Mouse (Mus musculus) CH12.LX (cell line): ENCODE measurements around the gene Scaf4. TPM values are rescaled to one million over a fixed set of nuclear protein-coding genes. Genes with fewer than 3 reads are reported as not detected.
"Not testable (repeated sequence)": the region's sequence is repeated elsewhere in the genome, so short reads cannot be mapped to it uniquely, and the experiment has no call there.

Experiments
- DNase-seq: peaks from one replicate; pipeline ENCODE4 v3.0.0-alpha.2; 2013; ENCODE audit errors: extremely low read depth
- H3K27ac ChIP-seq: 2 replicates; pipeline ENCODE4 v1.5.1; 2012; ENCODE audit warnings: low read depth, mild to moderate bottlenecking, control low read depth, moderate library complexity; ENCODE audit not compliant: insufficient read depth
- H3K27me3 ChIP-seq: replicated peaks from 2 replicates; pipeline ENCODE3; 2012; ENCODE audit warnings: inconsistent platforms
- H3K36me3 ChIP-seq, 2 experiments: replicated peaks in 1 of 2; 2 replicates each; pipeline versions ENCODE3 to v1.6.1; 2012; ENCODE audit warnings: inconsistent platforms in 1 of 2, low read length in 1 of 2, mild to moderate bottlenecking in 1 of 2, mixed read lengths in 1 of 2, moderate library complexity in 1 of 2; ENCODE audit not compliant: control insufficient read depth in 1 of 2, insufficient read depth in 1 of 2
- H3K4me1 ChIP-seq, 2 experiments: 2 replicates each; pipeline ENCODE4 v1.6.1; 2012; ENCODE audit warnings: inconsistent platforms in 1 of 2, moderate library complexity in 1 of 2; ENCODE audit not compliant: insufficient read depth in 2 of 2, control insufficient read depth in 1 of 2
- H3K4me2 ChIP-seq: 2 replicates; pipeline ENCODE4 v1.6.1; 2012; ENCODE audit warnings: low read depth, mild to moderate bottlenecking, control low read depth; ENCODE audit not compliant: poor library complexity, insufficient read depth, severe bottlenecking
- H3K4me3 ChIP-seq, 3 experiments: fragments of 150-350 bp in 1 of 3; sonication (generic) in 1 of 3; replicated peaks in 1 of 3; 2 replicates each; pipeline versions ENCODE3 to v1.5.1; 2011 to 2012; ENCODE audit warnings: low read depth in 2 of 3, low read length in 2 of 3, mild to moderate bottlenecking in 2 of 3, moderate library complexity in 2 of 3, control low read depth in 1 of 3, improper control_type of control experiment in 1 of 3, inconsistent platforms in 1 of 3, mixed read lengths in 1 of 3; ENCODE audit not compliant: poor library complexity in 1 of 3
- H3K79me2 ChIP-seq: replicated peaks from 2 replicates; pipeline ENCODE4 v1.6.1; 2012; ENCODE audit warnings: mild to moderate bottlenecking, moderate library complexity; ENCODE audit not compliant: control insufficient read depth, poor library complexity, insufficient read depth, severe bottlenecking; ENCODE audit errors: extremely low read depth
- H3K9ac ChIP-seq: 2 replicates; pipeline ENCODE4 v1.6.1; 2012; ENCODE audit warnings: low read depth, mild to moderate bottlenecking, control low read depth, moderate library complexity; ENCODE audit not compliant: insufficient read depth
- H3K9me3 ChIP-seq: replicated peaks from 2 replicates; pipeline ENCODE3; 2012; ENCODE audit warnings: low read length, inconsistent platforms, mixed read lengths
- CTCF ChIP-seq, 2 experiments: IDR thresholded peaks in 1 of 2; conservative IDR thresholded peaks in 1 of 2; 2 replicates each; pipeline ENCODE4 v1.5.1; 2011 to 2012; ENCODE audit warnings: low read depth in 2 of 2, low read length in 2 of 2, improper control_type of control experiment in 1 of 2, inconsistent platforms in 1 of 2, mild to moderate bottlenecking in 1 of 2, moderate library complexity in 1 of 2
- E2F4 ChIP-seq: IDR thresholded peaks from 2 replicates; pipeline ENCODE4 v1.6.1; 2011; ENCODE audit warnings: low read depth, low read length, improper control_type of control experiment; ENCODE audit not compliant: insufficient replicate concordance
- ELF1 ChIP-seq: IDR thresholded peaks from 2 replicates; pipeline ENCODE4 v1.6.1; 2014; ENCODE audit warnings: low read depth, mild to moderate bottlenecking, inconsistent platforms, low read length, improper control_type of control experiment
- ETS1 ChIP-seq: conservative IDR thresholded peaks from 2 replicates; pipeline ENCODE4 v1.6.1; 2012; ENCODE audit warnings: low read depth, mild to moderate bottlenecking, inconsistent platforms, low read length, improper control_type of control experiment, moderate library complexity
- HCFC1 ChIP-seq: IDR thresholded peaks from 2 replicates; pipeline ENCODE4 v1.6.1; 2012; ENCODE audit warnings: low read depth, mild to moderate bottlenecking, inconsistent platforms, low read length, improper control_type of control experiment
- JUN ChIP-seq: IDR thresholded peaks from 2 replicates; pipeline ENCODE4 v1.6.1; 2011; ENCODE audit warnings: low read depth, mild to moderate bottlenecking, low read length, improper control_type of control experiment, moderate library complexity; ENCODE audit not compliant: insufficient read depth
- MAFK ChIP-seq: IDR thresholded peaks from 2 replicates; pipeline ENCODE4 v1.6.1; 2011; ENCODE audit warnings: low read length, improper control_type of control experiment; ENCODE audit not compliant: insufficient replicate concordance
- MAX ChIP-seq: IDR thresholded peaks from 2 replicates; pipeline ENCODE4 v1.6.1; 2011; ENCODE audit warnings: low read length, improper control_type of control experiment
- MEF2A ChIP-seq: IDR thresholded peaks from 2 replicates; pipeline ENCODE4 v1.6.1; 2014; ENCODE audit warnings: low read depth, mild to moderate bottlenecking, inconsistent platforms, low read length, improper control_type of control experiment, borderline replicate concordance
- MXI1 ChIP-seq: IDR thresholded peaks from 2 replicates; pipeline ENCODE4 v1.6.1; 2011; ENCODE audit warnings: mild to moderate bottlenecking, low read depth, low read length, improper control_type of control experiment
- MYC ChIP-seq: IDR thresholded peaks from 2 replicates; pipeline ENCODE4 v1.6.1; 2011; ENCODE audit warnings: low read depth, mild to moderate bottlenecking, improper control_type of control experiment, low read length
- NRF1 ChIP-seq: IDR thresholded peaks from 2 replicates; pipeline ENCODE4 v1.6.1; 2014; ENCODE audit warnings: low read depth, mild to moderate bottlenecking, inconsistent platforms, low read length, improper control_type of control experiment, moderate library complexity
- PAX5 ChIP-seq: IDR thresholded peaks from 2 replicates; pipeline ENCODE4 v1.6.1; 2012; ENCODE audit warnings: low read length, inconsistent platforms, mixed read lengths
- POLR2AphosphoS2 ChIP-seq: IDR thresholded peaks from 2 replicates; pipeline ENCODE4 v1.6.1; 2011; ENCODE audit warnings: low read depth, low read length, improper control_type of control experiment
- TBP ChIP-seq: conservative IDR thresholded peaks from 2 replicates; pipeline ENCODE4 v1.6.1; 2011; ENCODE audit warnings: low read depth, low read length, improper control_type of control experiment
- ZKSCAN1 ChIP-seq: IDR thresholded peaks from 2 replicates; pipeline ENCODE4 v1.6.1; 2012; ENCODE audit warnings: low read depth, inconsistent platforms, low read length, improper control_type of control experiment, borderline replicate concordance
- ZMIZ1 ChIP-seq: IDR thresholded peaks from 2 replicates; pipeline ENCODE4 v1.6.1; 2012; ENCODE audit warnings: low read depth, mild to moderate bottlenecking, inconsistent platforms, low read length, improper control_type of control experiment
- dilution Hi-C: fragments of 300-500 bp; cut with MboI; formaldehyde crosslinking; loops from 2 replicates; pipeline ENCODE4 v1.14.3; 2020; ENCODE audit warnings: low sequenced_read_pairs; ENCODE audit not compliant: extremely low pct_unique_long_range_greater_than_20kb, extremely low pct_ligation_motif_present
- in situ Hi-C: fragments of 300-500 bp; cut with MboI; formaldehyde crosslinking; loops from 3 replicates; pipeline ENCODE4 v1.14.3; 2019; ENCODE audit warnings: low sequenced_read_pairs, low pct_ligation_motif_present, low pct_unique_long_range_greater_than_20kb, mixed read lengths
- polyA plus RNA-seq: library from polyadenylated mRNA; unstranded; fragments of >175 nt; gene quantifications from 2 replicates; pipeline ENCODE4 v1.2.1, GENCODE M21; 2012; ENCODE audit warnings: low read depth; ENCODE audit not compliant: insufficient read length
- total RNA-seq, 2 experiments: library from RNA; depleted of rRNA; stranded (reverse); fragments of 300-350 nt in 1 of 2; fragments of >200 nt in 1 of 2; gene quantifications; 2 replicates each; pipeline ENCODE4 v1.2.3; 2012 to 2014

Gene Scaf4
- total and polyA plus RNA-seq, 3 experiments, result 6.0 to 60.4 (median 17.5) TPM

DNA sequence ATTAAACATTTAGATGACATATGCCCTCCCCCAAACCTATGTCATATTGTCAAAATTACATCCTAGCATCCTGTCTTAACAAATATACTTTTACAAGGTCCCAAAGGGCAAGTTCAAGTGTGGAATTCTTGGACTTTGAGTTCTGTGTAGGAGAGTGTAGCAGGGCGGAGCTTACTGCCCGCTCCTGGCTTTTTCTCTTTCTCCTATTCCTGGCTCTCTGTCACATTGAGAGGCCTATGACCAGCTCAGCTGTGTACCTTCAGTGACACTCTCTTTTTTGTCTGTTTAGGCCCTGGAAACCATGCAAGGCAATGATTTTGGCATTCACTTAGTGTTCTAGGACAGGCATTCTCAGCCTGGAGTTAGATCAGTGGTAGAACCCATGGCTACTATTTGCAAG is 67.9 kb downstream of the Scaf4 start:
- dilution Hi-C loops (no loop called here), in situ Hi-C loops (no loop called here)
- no peak overlapping the region for H3K27ac ChIP-seq
- no peaks in the 10 kb centered on the region for H3K27me3 ChIP-seq
- no peak overlapping the region for H3K9ac ChIP-seq
- H3K9me3 ChIP-seq, result no peaks in the 10 kb centered on the region
- H3K4me3 ChIP-seq, result no peak overlapping the region
- peaks cover 5 to 15% of the 10 kb centered on the region in 2 experiments for H3K4me1 ChIP-seq
- peaks cover 8% of the 10 kb centered on the region for H3K79me2 ChIP-seq
- no peak for DNase-seq
- TF ChIP-seq TBP, result no peak
- TF ChIP-seq ETS1, result no peak
- no peak for TF ChIP-seq MEF2A
- TF ChIP-seq ZKSCAN1, result no peak
- TF ChIP-seq JUN, result no peak
- TF ChIP-seq POLR2AphosphoS2, result no peak
- TF ChIP-seq E2F4, result no peak
- TF ChIP-seq MAFK, result no peak
- no peak for TF ChIP-seq HCFC1
- TF ChIP-seq MAX, result no peak
- no peak for TF ChIP-seq CTCF (conservative IDR thresholded peaks at IDR 0.05 in 1 of 2, IDR thresholded peaks at IDR 0.05 in 1 of 2; ENCODE audit: low read depth in 2 of 2, low read length in 2 of 2)
- TF ChIP-seq NRF1, result no peak
- no peaks in the 10 kb centered on the region for H3K36me3 ChIP-seq
- H3K4me2 ChIP-seq, result no peak overlapping the region

DNA sequence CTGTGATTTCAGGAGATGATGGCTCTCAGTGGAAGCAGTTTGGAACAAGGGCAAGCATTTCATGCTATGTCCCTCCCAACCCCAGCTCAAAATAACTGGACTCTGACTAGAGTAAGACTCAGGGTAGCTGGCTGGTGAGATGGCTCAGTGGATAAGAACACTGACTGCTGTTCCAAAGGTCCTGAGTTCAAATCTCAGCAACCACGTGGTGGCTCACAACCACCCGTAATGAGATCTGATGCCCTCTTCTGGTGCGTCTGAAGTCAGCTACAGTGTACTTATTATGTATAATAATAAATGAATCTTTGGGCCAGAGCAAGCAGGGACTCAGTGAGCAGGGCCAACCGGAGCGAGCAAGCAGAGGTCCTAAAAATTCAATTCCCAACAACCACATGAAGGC is 68.4 kb downstream of the Scaf4 start:
- H3K4me3 ChIP-seq, H3K27me3 ChIP-seq, in situ Hi-C loops, H3K9ac ChIP-seq, H3K27ac ChIP-seq, H3K79me2 ChIP-seq, dilution Hi-C loops, H3K9me3 ChIP-seq, DNase-seq, H3K36me3 ChIP-seq, H3K4me2 ChIP-seq: not testable (repeated sequence)
- H3K4me1 ChIP-seq, result peaks cover 5 to 15% of the 10 kb centered on the region in 2 experiments

DNA sequence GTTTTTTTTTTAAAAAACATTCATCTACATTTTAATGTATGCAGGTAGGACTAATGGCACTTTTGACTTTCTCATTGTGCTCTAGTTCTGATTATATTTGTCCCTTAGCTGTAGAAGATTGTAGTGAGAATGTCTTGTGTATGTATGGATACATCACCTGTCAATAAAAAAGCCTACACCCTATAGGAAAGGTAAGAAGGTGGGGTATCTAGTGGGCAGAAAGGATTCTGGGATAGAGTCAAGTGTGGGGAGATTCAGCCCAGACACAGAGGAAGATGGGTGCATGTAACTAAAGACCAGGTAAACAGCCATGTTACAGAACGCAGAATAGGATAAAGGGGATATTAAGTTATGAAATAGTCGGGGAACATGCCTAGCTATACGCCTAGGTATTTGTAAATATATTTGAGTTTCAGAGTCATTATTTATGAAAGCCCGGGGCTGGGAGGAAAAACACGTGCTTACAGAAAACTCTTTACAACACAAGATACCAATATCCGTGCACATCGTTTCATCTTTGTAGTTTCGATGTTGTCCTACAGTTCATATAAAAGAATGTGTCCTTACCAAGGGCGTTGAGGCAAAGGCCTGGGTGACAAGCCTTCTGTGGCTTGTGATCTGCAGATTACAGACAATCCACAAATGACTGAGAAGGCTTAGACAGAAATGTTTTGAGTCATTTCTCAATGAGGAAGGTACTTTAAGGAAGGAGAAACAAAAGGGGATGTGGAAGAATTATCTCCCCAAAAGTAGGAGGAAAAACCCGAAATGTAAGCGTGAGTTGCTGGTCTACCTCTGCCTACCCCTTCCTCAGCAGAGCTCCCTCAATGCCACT is 69.4 kb downstream of the Scaf4 start:
- no peak overlapping the region for H3K4me3 ChIP-seq

More for the DNA sequence above, 69.4 kb downstream of the Scaf4 start:
- peaks cover 1% of the 10 kb centered on the region for H3K27me3 ChIP-seq
- no peak overlapping the region for H3K4me2 ChIP-seq
- DNase-seq, result no peak
- in situ Hi-C loops, result no loop called here
- H3K36me3 ChIP-seq, result no peaks in the 10 kb centered on the region
- peaks cover 5 to 15% of the 10 kb centered on the region in 2 experiments for H3K4me1 ChIP-seq
- no peak overlapping the region for H3K9ac ChIP-seq
- H3K27ac ChIP-seq, result no peak overlapping the region
- H3K9me3 ChIP-seq, result no peaks in the 10 kb centered on the region
- dilution Hi-C loops, result no loop called here
- no peaks in the 10 kb centered on the region for H3K79me2 ChIP-seq
- TF ChIP-seq PAX5 (no peak), E2F4 (no peak), MXI1 (no peak), MYC (no peak), ELF1 (no peak), ZMIZ1 (no peak), TBP (no peak)
